Mouse (Mus musculus) adrenal gland, adult 8-10 months (tissue): ENCODE measurements around the gene Ano8. TPM values are rescaled to one million over a fixed set of nuclear protein-coding genes. Genes with fewer than 3 reads are reported as not detected.

Experiments
- DNase-seq: peaks from one replicate; pipeline ENCODE4 v3.0.0; 2022
- total RNA-seq, 4 experiments: library from RNA; stranded (reverse); gene quantifications; 2 replicates each; pipeline ENCODE4 v1.2.4; 2022

The Ano8 gene
- total RNA-seq, 4 experiments from 2014 or later = 13.5 to 24.7 (median 20.6) TPM

- DNase-seq = no peak
Measured at GRCm38 (mm10) chr8:71470913-71471255, 14.9 kb downstream of the Ano8 start.

- DNase-seq = peak; percentile 13
Measured at GRCm38 (mm10) chr8:71470146-71470912, 15.4 kb downstream of the Ano8 start.

GRCm38 (mm10) chr8:71469411-71469810 lies 16.4 kb downstream of the Ano8 start:
- DNase-seq = peak; percentile 55

- peak; percentile 98 for DNase-seq
Measured at GRCm38 (mm10) chr8:71468916-71469315, 16.8 kb downstream of the Ano8 start, which contains the start of gene Dda1. Gene Dda1 (plus strand): TSS chr8:71469199.

GRCm38 (mm10) chr8:71468001-71468400 lies 17.8 kb downstream of the Ano8 start:
- DNase-seq = no peak

GRCm38 (mm10) chr8:71467201-71467600 lies 18.6 kb downstream of the Ano8 start:
- no peak for DNase-seq

GRCm38 (mm10) chr8:71466198-71466597 lies 19.6 kb downstream of the Ano8 start:
- peak; percentile 9 for DNase-seq

GRCm38 (mm10) chr8:71465733-71466132 lies 20.0 kb downstream of the Ano8 start:
- DNase-seq = peak; percentile 9

GRCm38 (mm10) chr8:71464513-71465500 lies 21.0 kb downstream of the Ano8 start, which contains the start of gene Mrpl34:
Gene Mrpl34 (plus strand): TSS chr8:71464959.
- DNase-seq = peak; percentile 100

- DNase-seq = peak; percentile 97
Measured at GRCm38 (mm10) chr8:71463188-71464033, 22.4 kb downstream of the Ano8 start, which contains the start of gene Abhd8. Gene Abhd8 (minus strand): TSS chr8:71463655.

GRCm38 (mm10) chr8:71462786-71463185 lies 23.0 kb downstream of the Ano8 start:
- DNase-seq = peak; percentile 63

GRCm38 (mm10) chr8:71462191-71462590 lies 23.6 kb downstream of the Ano8 start:
- DNase-seq = no peak

GRCm38 (mm10) chr8:71461152-71461840 lies 24.5 kb downstream of the Ano8 start:
- DNase-seq = peak; percentile 26

- no peak for DNase-seq
Measured at GRCm38 (mm10) chr8:71460716-71461115, 25.0 kb downstream of the Ano8 start.

- no peak for DNase-seq
Measured at GRCm38 (mm10) chr8:71457659-71458270, 28.0 kb downstream of the Ano8 start.

- no peak for DNase-seq
Measured at GRCm38 (mm10) chr8:71456906-71457305, 28.9 kb downstream of the Ano8 start.

GRCm38 (mm10) chr8:71454668-71455067 lies 31.1 kb downstream of the Ano8 start:
- no peak for DNase-seq

GRCm38 (mm10) chr8:71452669-71453068 lies 33.1 kb downstream of the Ano8 start:
- DNase-seq = no peak

GRCm38 (mm10) chr8:71451777-71452176 lies 34.0 kb downstream of the Ano8 start:
- DNase-seq = no peak

- DNase-seq = no peak
Measured at GRCm38 (mm10) chr8:71451337-71451736, 34.4 kb downstream of the Ano8 start.

GRCm38 (mm10) chr8:71445096-71445495 lies 40.7 kb downstream of the Ano8 start:
- no peak for DNase-seq
